Comparison of ENCODE assay signal across 8 mouse cellular contexts in genomic region chr6:49208935-49209334, GRCm38 (mm10). TPM values are rescaled to one million over a fixed set of nuclear protein-coding genes. Genes with fewer than 3 reads are reported as not detected.
A peak's percentile ranks its signal among the peaks of the same experiment; 100 is the strongest.
DNase-seq lines count a peak whose midpoint lies in the region; ATAC-seq and TF ChIP-seq lines count a peak whose summit lies in the region.

No protein-coding gene starts in this region.

- no peak overlapping the region for H3K9ac ChIP-seq in lung, embryonic 15.5 days
- no peak overlapping the region for H3K9ac ChIP-seq in forebrain, postnatal 0 days

- TF ChIP-seq CTCF in lung, adult 2 months (IDR thresholded peaks at IDR 0.05; ENCODE audit: insufficient read depth, low read length): no peak
- TF ChIP-seq CTCF in forebrain, postnatal 0 days (IDR thresholded peaks at IDR 0.05; ENCODE audit: low read depth): no peak

- WGBS in lung, embryonic 15.5 days: 77% methylated on average over 5 of the region's 5 CpGs
- 60% methylated on average over 5 of the region's 5 CpGs for WGBS in lung, adult 2 months
- WGBS in forebrain, postnatal 0 days: 69% methylated on average over 5 of the region's 5 CpGs

- H3K27ac ChIP-seq in lung, embryonic 15.5 days: peak overlapping the region; percentile 32; the same call in 1 of the 2 replicates
- H3K27ac ChIP-seq in forebrain, postnatal 0 days (ENCODE audit: low read depth, low read length): no peak overlapping the region

- no peak for ATAC-seq in lung, embryonic 15.5 days (ENCODE audit: borderline replicate concordance, extremely low read depth, low FRiP score, low TSS enrichment)
- peak; percentile 86 for ATAC-seq in forebrain, postnatal 0 days

- H3K4me1 ChIP-seq in lung, embryonic 15.5 days: peaks cover 47% of the 10 kb centered on the region
- peaks cover 7% of the 10 kb centered on the region for H3K4me1 ChIP-seq in lung, adult 2 months (ENCODE audit: control insufficient read depth, insufficient read depth, low read length)
- H3K4me1 ChIP-seq in forebrain, postnatal 0 days (ENCODE audit: insufficient read depth): peaks cover 11% of the 10 kb centered on the region

- H3K36me3 ChIP-seq in lung, embryonic 15.5 days: peaks cover 17% of the 10 kb centered on the region
- 0 out of 2 replicates have a peak, but pooled peaks cover 3% of the 10 kb centered on the region for H3K36me3 ChIP-seq in forebrain, postnatal 0 days (ENCODE audit: insufficient read depth)

- peak; percentile 42 for DNase-seq in adrenal gland, postnatal 10 days
- no peak for DNase-seq in adrenal gland, adult 8-10 months
- no peak for DNase-seq in lung, adult 2 months
- no peak for DNase-seq in forebrain, postnatal 0 days
- DNase-seq in lung, postnatal 14 days: peak; percentile 12
- no peak for DNase-seq in cerebellum, adult 9-10 months
- no peak for DNase-seq in layer of hippocampus, adult 8-10 months (ENCODE audit: low spot score in 2 of 2)

- no peaks in the 10 kb centered on the region for H3K27me3 ChIP-seq in lung, embryonic 15.5 days
- no peaks in the 10 kb centered on the region for H3K27me3 ChIP-seq in forebrain, postnatal 0 days (ENCODE audit: insufficient read depth, low read length)

- TF ChIP-seq POLR2A in lung, adult 2 months (IDR thresholded peaks at IDR 0.05; ENCODE audit: borderline replicate concordance, extremely low read depth, low read depth, low read length): no peak

- H3K9me3 ChIP-seq in lung, embryonic 15.5 days: no peaks in the 10 kb centered on the region
- no peaks in the 10 kb centered on the region for H3K9me3 ChIP-seq in forebrain, postnatal 0 days (ENCODE audit: low read length)

- peak overlapping the region; percentile 14; the same call in 1 of the 2 replicates for H3K4me2 ChIP-seq in lung, embryonic 15.5 days
- no peak overlapping the region for H3K4me2 ChIP-seq in forebrain, postnatal 0 days (ENCODE audit: low read depth)

- H3K4me3 ChIP-seq in lung, embryonic 15.5 days: no peak overlapping the region
- H3K4me3 ChIP-seq in lung, adult 2 months (replicated peaks; ENCODE audit: extremely low read depth, low read depth, low read length): no peak overlapping the region
- H3K4me3 ChIP-seq in forebrain, postnatal 0 days (ENCODE audit: low read depth, low read length): no peak overlapping the region

RNA-seq across cellular contexts. Expression of gene Igf2bp3, which starts 5.8 kb away (rescaled TPM):
- total RNA-seq in adrenal gland, postnatal 10 days (2021): 1 to 10 TPM; 7.1 to 7.6 TPM
- under 1 TPM in 2 of 4 experiments, not detected in 2; 0.05 to 0.12 TPM for total RNA-seq in adrenal gland, adult 8-10 months (2022)
- 46.5 and 50.5 TPM in 2 replicates for polyA plus RNA-seq in lung, embryonic 15.5 days (2015; fragmentation: Nextera tagmentation; extraction: Ambion mirVana)
- 0.03 and 0.07 TPM in 2 replicates for polyA plus RNA-seq in lung, adult 2 months (2012; rRNA removed)
- total RNA-seq in forebrain, postnatal 0 days (2014; rRNA removed): 9.1 and 12.8 TPM in 2 replicates
- 12.3 and 13.5 TPM in 2 replicates for polyA plus RNA-seq in forebrain, postnatal 0 days (2015; fragmentation: Nextera tagmentation; extraction: Ambion mirVana)
- total RNA-seq in layer of hippocampus, adult 8-10 months (2022): not detected

RNA-seq across cellular contexts. Expression of gene Tra2a, which starts 54.9 kb away (rescaled TPM):
- 10 to 100 TPM; 47.8 to 51.1 TPM for total RNA-seq in adrenal gland, postnatal 10 days (2021)
- 10 to 100 TPM; 55.9 to 86.1 (median 66.6) TPM for total RNA-seq in adrenal gland, adult 8-10 months (2022)
- 113 TPM in 2 replicates for polyA plus RNA-seq in lung, embryonic 15.5 days (2015; fragmentation: Nextera tagmentation; extraction: Ambion mirVana)
- 30.8 and 41.0 TPM in 2 replicates for polyA plus RNA-seq in lung, adult 2 months (2012; rRNA removed)
- total RNA-seq in forebrain, postnatal 0 days (2014; rRNA removed): 75.7 and 81.7 TPM in 2 replicates
- polyA plus RNA-seq in forebrain, postnatal 0 days (2015; fragmentation: Nextera tagmentation; extraction: Ambion mirVana): 43.5 and 45.9 TPM in 2 replicates
- 100 to 1,000 TPM in 1 of 4 experiments, 10 to 100 TPM in 3; 54.1 to 108 (median 82.0) TPM for total RNA-seq in layer of hippocampus, adult 8-10 months (2022)

Comparison
In these comparisons a context has a peak if more than half of its experiments do, and no peak if none do; other contexts are left out.
1. DNase-seq: peak in adrenal gland, postnatal 10 days (single experiment) and lung, postnatal 14 days (single experiment); none in adrenal gland, adult 8-10 months (single experiment), lung, adult 2 months (single experiment), forebrain, postnatal 0 days (single experiment), cerebellum, adult 9-10 months (single experiment) and layer of hippocampus, adult 8-10 months (0 of 2).